Mouse (Mus musculus) neural tube, embryonic 11.5 days (tissue): ENCODE data around the gene Inhbe. TPM values are rescaled to one million over a fixed set of nuclear protein-coding genes. Genes with fewer than 3 reads are reported as not detected.
"Not testable (repeated sequence)": the region's sequence is repeated elsewhere in the genome, so short reads cannot be mapped to it uniquely, and the experiment has no call there.

Source experiments
- ATAC-seq: fragments of 200-750 bp; cut with Nextera tagmentation; 2 replicates; pipeline ENCODE4 v1.8.0; 2017; ENCODE audit warnings: moderate number of reproducible peaks, mild to moderate bottlenecking, moderate TSS enrichment, moderate library complexity; ENCODE audit not compliant: insufficient read depth, low FRiP score, low TSS enrichment
- DNase-seq: peaks from one replicate; pipeline ENCODE4 v3.0.0-alpha.2; 2015; ENCODE audit warnings: low spot score
- H3K27ac ChIP-seq: fragments of 300-500 bp; sonication (generic); 2 replicates; pipeline ENCODE4 v1.5.1; 2014; ENCODE audit warnings: low read depth, mild to moderate bottlenecking, low read length
- H3K27me3 ChIP-seq: fragments of 300-500 bp; sonication (generic); 2 replicates; pipeline ENCODE4 v1.6.1; 2014; ENCODE audit warnings: mild to moderate bottlenecking, low read length, mixed read lengths; ENCODE audit not compliant: control insufficient read depth, insufficient read depth
- H3K36me3 ChIP-seq: fragments of 300-500 bp; sonication (generic); 2 replicates; pipeline ENCODE4 v1.6.1; 2014; ENCODE audit warnings: mild to moderate bottlenecking, low read length, moderate library complexity, mixed read lengths; ENCODE audit not compliant: control insufficient read depth, insufficient read depth
- H3K4me1 ChIP-seq: fragments of 300-500 bp; sonication (generic); 2 replicates; pipeline ENCODE4 v1.6.1; 2014; ENCODE audit warnings: low read length, mixed read lengths; ENCODE audit not compliant: control insufficient read depth, insufficient read depth
- H3K4me2 ChIP-seq: fragments of 300-500 bp; sonication (generic); 2 replicates; pipeline ENCODE4 v1.6.1; 2014; ENCODE audit warnings: low read depth, mild to moderate bottlenecking, moderate library complexity
- H3K4me3 ChIP-seq: fragments of 300-500 bp; sonication (generic); 2 replicates; pipeline ENCODE4 v1.5.1; 2014; ENCODE audit warnings: low read depth, low read length
- H3K9ac ChIP-seq: fragments of 300-500 bp; sonication (generic); 2 replicates; pipeline ENCODE4 v1.6.1; 2014; ENCODE audit warnings: mild to moderate bottlenecking, low read length
- H3K9me3 ChIP-seq: fragments of 300-500 bp; sonication (generic); 2 replicates; pipeline ENCODE4 v1.6.1; 2016; ENCODE audit warnings: low read length; ENCODE audit not compliant: control insufficient read depth
- WGBS: fragments of 180-500 bp; shearing (Covaris S2); extraction: QIAGEN DNeasy Blood & Tissue Kit; methylation state at CpG from one replicate; pipeline ENCODE4 v1.1.7; 2014; 5-methylcytosine and 5-hydroxymethylcytosine counted together
- polyA plus RNA-seq: library from polyadenylated mRNA; unstranded; fragments of >200 nt; fragmentation: Nextera tagmentation; extraction: Ambion mirVana; gene quantifications from 2 replicates; pipeline ENCODE4 v1.2.1, GENCODE M21; 2014

The Inhbe gene
- polyA plus RNA-seq, 1 experiment from 2014 or later = not detected

GRCm38 (mm10) chr10:127321621-127322020, 32.6 kb downstream of the Inhbe start, which contains the start of gene Arhgap9:
Gene Arhgap9, plus strand, starts transcription at chr10:127321964.
- Histone ChIP-seq H3K9ac (no peak within 1 kb of the TSS), H3K27ac (no peak within 1 kb of the TSS), H3K4me1 (peaks cover 2% of the 10 kb centered on the region), H3K4me3 (no peak within 1 kb of the TSS), H3K4me2 (no peak within 1 kb of the TSS), H3K36me3 (no peaks in the 10 kb centered on the region), H3K9me3 (no peaks in the 10 kb centered on the region), H3K27me3 (peaks cover 19% of the 10 kb centered on the region)
- 83% methylated on average over 3 of the region's 3 CpGs for WGBS
- DNase-seq (peak; percentile 3), ATAC-seq (no peak)

GRCm38 (mm10) chr10:127319969-127320368, 34.2 kb downstream of the Inhbe start:
- ATAC-seq (no peak), DNase-seq (no peak)
- Histone ChIP-seq H3K36me3 (no peaks in the 10 kb centered on the region), H3K27me3 (peaks cover 3% of the 10 kb centered on the region), H3K27ac (no peak overlapping the region), H3K4me3 (no peak overlapping the region), H3K4me1 (no peaks in the 10 kb centered on the region), H3K4me2 (no peak overlapping the region), H3K9me3 (no peaks in the 10 kb centered on the region), H3K9ac (no peak overlapping the region)
- 83% methylated on average over 7 of the region's 7 CpGs for WGBS

GRCm38 (mm10) chr10:127318009-127318408, 36.2 kb downstream of the Inhbe start:
- no peak overlapping the region for H3K27ac ChIP-seq
- H3K27me3 ChIP-seq = no peaks in the 10 kb centered on the region
- H3K4me3 ChIP-seq = no peak overlapping the region
- DNase-seq (no peak), ATAC-seq (no peak)
- H3K9ac ChIP-seq = no peak overlapping the region
- H3K9me3 ChIP-seq = no peaks in the 10 kb centered on the region
- no peaks in the 10 kb centered on the region for H3K4me1 ChIP-seq
- WGBS = 50% methylated on average over 4 of the region's 4 CpGs
- no peak overlapping the region for H3K4me2 ChIP-seq
- no peaks in the 10 kb centered on the region for H3K36me3 ChIP-seq

GRCm38 (mm10) chr10:127317277-127317676, 36.9 kb downstream of the Inhbe start:
- H3K36me3 ChIP-seq = no peaks in the 10 kb centered on the region
- no peak overlapping the region for H3K9ac ChIP-seq
- DNase-seq (no peak), ATAC-seq (no peak)
- no peak overlapping the region for H3K4me3 ChIP-seq
- H3K27me3 ChIP-seq = no peaks in the 10 kb centered on the region
- H3K4me2 ChIP-seq = no peak overlapping the region
- H3K9me3 ChIP-seq = no peaks in the 10 kb centered on the region
- H3K27ac ChIP-seq = no peak overlapping the region
- 78% methylated on average over 2 of the region's 2 CpGs for WGBS
- no peaks in the 10 kb centered on the region for H3K4me1 ChIP-seq

- not testable (repeated sequence) for H3K27me3 ChIP-seq, DNase-seq, H3K4me1 ChIP-seq, H3K9me3 ChIP-seq, H3K4me3 ChIP-seq, H3K9ac ChIP-seq, H3K4me2 ChIP-seq, H3K36me3 ChIP-seq, ATAC-seq, H3K27ac ChIP-seq
- 75% methylated on average over 1 of the region's 1 CpGs for WGBS
These were observed 39.3 kb downstream of the Inhbe start for GRCm38 (mm10) chr10:127314950-127315349.

DNA sequence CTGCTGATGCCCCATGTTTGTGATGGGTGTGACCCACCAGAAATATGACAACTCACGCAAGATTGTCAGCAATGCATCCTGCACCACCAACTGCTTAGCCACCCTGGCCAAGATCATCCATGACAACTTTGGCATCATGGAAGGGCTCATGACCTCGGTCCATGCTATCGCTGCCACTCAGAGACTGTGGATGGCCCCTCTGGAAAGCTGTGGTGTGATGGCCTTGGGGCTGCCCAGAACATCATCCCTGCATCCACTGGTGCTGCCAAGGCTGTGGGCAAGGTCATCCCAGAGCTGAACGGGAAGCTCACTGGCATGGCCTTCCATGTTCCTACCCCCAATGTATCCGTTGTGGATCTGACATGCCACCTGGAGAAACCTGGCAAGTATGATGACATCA, 40.7 kb downstream of the Inhbe start:
- H3K36me3 ChIP-seq, DNase-seq, ATAC-seq, H3K9me3 ChIP-seq, H3K27ac ChIP-seq, H3K27me3 ChIP-seq, H3K9ac ChIP-seq, H3K4me3 ChIP-seq, H3K4me1 ChIP-seq, H3K4me2 ChIP-seq: not testable (repeated sequence)
- 88% methylated on average over 5 of the region's 5 CpGs for WGBS

- H3K4me3 ChIP-seq = no peak overlapping the region
- 79% methylated on average over 4 of the region's 4 CpGs for WGBS
- H3K9ac ChIP-seq = no peak overlapping the region
- ATAC-seq = no peak
- H3K9me3 ChIP-seq = no peaks in the 10 kb centered on the region
- H3K4me2 ChIP-seq = no peak overlapping the region
- 0 out of 2 replicates have a peak, but pooled peaks cover 6% of the 10 kb centered on the region for H3K4me1 ChIP-seq
- H3K27me3 ChIP-seq = no peaks in the 10 kb centered on the region
- H3K27ac ChIP-seq = no peak overlapping the region
- DNase-seq = no peak
- H3K36me3 ChIP-seq = peaks cover 8% of the 10 kb centered on the region
These were observed 41.4 kb downstream of the Inhbe start for GRCm38 (mm10) chr10:127312858-127313257.

DNA sequence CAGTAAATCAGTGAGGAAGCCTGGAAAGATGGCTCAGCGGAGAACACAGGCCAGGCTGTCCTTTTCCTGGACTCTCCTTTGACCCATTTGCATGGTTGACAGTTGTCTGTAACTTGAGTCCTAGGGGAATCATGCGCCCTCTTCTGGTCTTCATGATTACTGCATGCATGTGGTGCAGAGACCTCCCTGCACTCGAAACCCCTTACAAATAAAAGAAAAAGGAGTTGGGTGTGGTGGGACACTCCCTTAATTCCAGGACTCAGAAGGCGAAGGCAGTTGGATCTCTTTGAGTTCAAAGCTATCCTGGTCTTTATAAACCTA, 41.9 kb downstream of the Inhbe start:
- DNase-seq (peak; percentile 85), ATAC-seq (peak; percentile 53)
- H3K27me3 ChIP-seq = no peaks in the 10 kb centered on the region
- peak overlapping the region; percentile 70 for H3K4me3 ChIP-seq
- peaks cover 11% of the 10 kb centered on the region for H3K36me3 ChIP-seq
- H3K4me1 ChIP-seq = 0 out of 2 replicates have a peak, but pooled peaks cover 6% of the 10 kb centered on the region
- H3K27ac ChIP-seq = peak overlapping the region; percentile 24; the same call in 1 of the 2 replicates
- 2% methylated on average over 4 of the region's 4 CpGs for WGBS
- H3K4me2 ChIP-seq = peak overlapping the region; percentile 61
- H3K9ac ChIP-seq = peak overlapping the region; percentile 50
- no peaks in the 10 kb centered on the region for H3K9me3 ChIP-seq

- DNase-seq (peak; percentile 93), ATAC-seq (peak; percentile 94)
- under 1% methylated on average over 65 of the region's 65 CpGs for WGBS
These were observed 42.5 kb downstream of the Inhbe start, which contains the start of gene Mars for GRCm38 (mm10) chr10:127311476-127312355. Gene Mars, minus strand, starts transcription at chr10:127311786.

More at GRCm38 (mm10) chr10:127311476-127312355, 42.5 kb downstream of the Inhbe start, which contains the start of gene Mars:
- peaks cover 13% of the 10 kb centered on the region for H3K36me3 ChIP-seq
- peak within 1 kb of the TSS; percentile 77 for H3K9ac ChIP-seq
- 0 out of 2 replicates have a peak, but pooled peaks cover 6% of the 10 kb centered on the region for H3K4me1 ChIP-seq
- H3K27me3 ChIP-seq = no peaks in the 10 kb centered on the region
- no peaks in the 10 kb centered on the region for H3K9me3 ChIP-seq
- H3K4me3 ChIP-seq = peak within 1 kb of the TSS; percentile 70
- peak within 1 kb of the TSS; percentile 61 for H3K4me2 ChIP-seq
- H3K27ac ChIP-seq = peak within 1 kb of the TSS; percentile 24; the same call in 1 of the 2 replicates
